Mouse (Mus musculus): ENCODE measurements around the gene Pon1. TPM values are rescaled to one million over a fixed set of nuclear protein-coding genes. Genes with fewer than 3 reads are reported as not detected.

Gene Pon1
- polyA plus RNA-seq, 1 experiment from 2014 or later: not detected

DNA sequence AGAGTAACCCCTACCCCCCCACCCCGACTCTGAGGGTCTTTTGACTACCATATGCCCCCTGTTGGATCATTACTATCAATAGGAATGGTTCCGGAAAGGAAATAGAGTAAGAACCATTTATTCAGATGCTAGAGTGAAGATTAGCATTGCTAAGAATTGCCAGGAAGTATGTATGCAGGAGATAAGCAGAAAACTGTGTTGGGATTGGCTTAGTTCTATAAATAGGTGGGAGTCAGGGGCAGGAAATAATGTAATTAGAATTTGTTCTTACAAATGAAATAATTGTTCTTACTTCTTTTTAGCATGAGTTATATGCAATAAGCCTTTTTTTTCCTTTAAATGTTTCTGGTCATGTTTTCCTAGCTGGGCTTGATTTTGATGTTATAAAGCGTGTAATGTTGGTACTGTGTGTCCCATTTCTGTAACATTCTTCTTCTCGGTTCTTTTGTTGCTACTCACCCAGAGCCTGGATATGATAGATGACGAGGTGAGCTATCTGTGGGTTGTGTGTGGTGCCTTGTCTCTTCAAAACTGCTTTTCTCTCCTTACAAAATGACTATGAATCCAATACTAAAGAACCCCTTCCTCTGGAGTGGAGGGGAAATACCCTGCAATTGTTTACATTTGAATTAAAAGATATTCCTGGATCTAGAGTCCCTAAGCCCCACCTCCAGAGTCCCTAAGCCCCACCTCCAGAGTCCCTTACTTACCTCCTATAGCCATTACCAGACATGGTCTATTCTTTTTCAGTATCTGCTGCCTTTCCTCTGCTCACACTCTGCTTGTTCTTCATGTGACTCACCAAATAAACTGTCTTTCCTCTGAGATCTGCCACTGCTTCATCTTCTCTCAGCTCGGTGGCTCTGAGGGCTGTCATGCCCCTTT is 37.0 kb downstream of the Pon1 start:
- Histone ChIP-seq H3K9me3 (no peaks in the 10 kb centered on the region), H3K4me1 (peaks cover 31% of the 10 kb centered on the region), H3K4me2 (no peak overlapping the region), H3K27me3 (replicated peaks) (no peaks in the 10 kb centered on the region), H3K27ac (replicated peaks) (peak overlapping the region; percentile 70), H3K4me3 (no peak overlapping the region), H3K9ac (no peak overlapping the region), H3K36me3 (peaks cover 47% of the 10 kb centered on the region)
- ATAC-seq (ENCODE audit: extremely low read depth, insufficient number of reproducible peaks, low FRiP score, low TSS enrichment): no peak; the same call in 1 of the 2 replicates
- 45% methylated on average over 6 of the region's 6 CpGs for WGBS

DNA sequence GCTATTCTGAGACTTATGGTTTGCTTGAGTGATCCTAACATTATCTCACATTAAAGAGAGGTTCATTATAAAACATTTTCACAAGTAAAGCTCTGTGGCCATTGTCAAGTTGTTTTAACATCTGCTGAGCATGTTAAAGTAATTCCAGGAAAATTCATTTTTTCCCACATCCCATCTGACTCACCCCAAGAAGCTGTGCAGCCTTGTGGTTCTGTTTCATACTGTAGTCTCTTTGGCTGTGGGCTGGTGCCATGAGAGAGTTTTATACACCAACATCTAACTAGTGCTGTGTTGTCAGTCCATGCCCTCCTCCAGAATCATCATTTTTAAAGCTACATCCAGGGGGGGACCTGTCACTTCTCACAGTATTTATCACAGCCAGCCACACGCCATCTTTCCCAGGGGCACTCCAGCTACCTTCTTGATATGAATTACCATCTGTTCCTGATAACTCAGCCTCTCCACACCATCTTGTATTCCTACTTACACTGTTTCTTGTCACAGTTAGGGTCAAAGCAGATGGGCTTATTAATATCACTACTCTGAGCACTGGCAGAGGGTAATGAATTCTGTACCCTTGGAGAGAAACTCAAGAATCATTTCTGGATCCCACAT is 38.3 kb downstream of the Pon1 start:
- 67% methylated on average over 1 of the region's 1 CpGs for WGBS
- H3K4me3 ChIP-seq: no peak overlapping the region
- H3K36me3 ChIP-seq: peaks cover 43% of the 10 kb centered on the region
- H3K27me3 ChIP-seq (replicated peaks): no peaks in the 10 kb centered on the region
- H3K9ac ChIP-seq: no peak overlapping the region
- no peak for ATAC-seq (ENCODE audit: extremely low read depth, insufficient number of reproducible peaks, low FRiP score, low TSS enrichment)
- peaks cover 44% of the 10 kb centered on the region for H3K4me1 ChIP-seq
- H3K27ac ChIP-seq (replicated peaks): 0 out of 2 replicates have a peak overlapping the region, but pooled peaks have one; percentile 51
- H3K4me2 ChIP-seq: no peak overlapping the region
- H3K9me3 ChIP-seq: no peaks in the 10 kb centered on the region

DNA sequence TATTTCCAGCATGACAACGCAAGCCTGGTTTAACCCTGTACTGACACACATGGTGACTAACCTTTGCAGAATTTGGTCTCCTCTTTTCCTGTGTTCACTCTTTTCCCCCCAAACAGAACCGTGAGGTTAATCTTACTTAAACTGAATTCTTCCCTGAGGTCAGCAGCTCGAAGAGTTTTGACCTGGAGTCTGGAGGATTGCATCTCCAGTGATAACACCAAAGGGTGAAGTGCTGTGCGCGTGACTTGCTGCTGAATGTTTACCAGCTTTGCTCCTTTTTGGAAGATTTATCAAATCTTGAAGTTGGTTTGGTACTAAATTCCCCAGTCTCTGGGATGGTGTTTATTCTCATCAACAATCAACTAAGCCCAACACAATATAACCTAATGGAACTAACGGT is 39.0 kb downstream of the Pon1 start:
- Histone ChIP-seq H3K4me3 (no peak overlapping the region), H3K9me3 (no peaks in the 10 kb centered on the region), H3K27me3 (replicated peaks) (no peaks in the 10 kb centered on the region), H3K36me3 (peaks cover 37% of the 10 kb centered on the region), H3K4me1 (peaks cover 47% of the 10 kb centered on the region), H3K9ac (no peak overlapping the region), H3K4me2 (no peak overlapping the region), H3K27ac (replicated peaks) (no peak overlapping the region)
- ATAC-seq (ENCODE audit: extremely low read depth, insufficient number of reproducible peaks, low FRiP score, low TSS enrichment): no peak
- WGBS: 72% methylated on average over 6 of the region's 6 CpGs

DNA sequence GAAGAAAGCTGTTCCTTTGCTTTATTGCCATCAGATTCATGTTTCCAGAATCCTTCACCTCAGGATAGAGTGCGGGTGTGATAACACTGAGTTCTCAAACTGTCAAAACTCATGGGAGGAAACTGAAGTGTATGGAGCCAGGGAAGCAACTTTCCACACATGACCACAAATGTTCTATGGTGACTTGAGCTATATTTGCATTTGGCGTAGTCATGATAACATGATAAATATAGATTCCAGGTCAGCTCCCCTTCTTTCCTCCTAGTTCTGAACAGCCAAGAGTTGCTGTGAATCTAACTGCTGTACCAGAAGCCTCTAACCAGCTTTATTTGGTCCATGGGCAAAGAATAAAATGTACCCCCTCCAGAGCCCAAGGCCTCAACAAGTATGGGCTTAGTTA is 41.6 kb downstream of the Pon1 start:
- 41% methylated on average over 2 of the region's 2 CpGs for WGBS
- H3K27me3 ChIP-seq (replicated peaks): no peaks in the 10 kb centered on the region
- no peaks in the 10 kb centered on the region for H3K9me3 ChIP-seq
- no peak overlapping the region for H3K9ac ChIP-seq
- peaks cover 47% of the 10 kb centered on the region for H3K4me1 ChIP-seq
- H3K4me2 ChIP-seq: no peak overlapping the region
- ATAC-seq (ENCODE audit: extremely low read depth, insufficient number of reproducible peaks, low FRiP score, low TSS enrichment): no peak
- H3K27ac ChIP-seq (replicated peaks): peak overlapping the region; percentile 54
- H3K4me3 ChIP-seq: no peak overlapping the region
- H3K36me3 ChIP-seq: peaks cover 21% of the 10 kb centered on the region

DNA sequence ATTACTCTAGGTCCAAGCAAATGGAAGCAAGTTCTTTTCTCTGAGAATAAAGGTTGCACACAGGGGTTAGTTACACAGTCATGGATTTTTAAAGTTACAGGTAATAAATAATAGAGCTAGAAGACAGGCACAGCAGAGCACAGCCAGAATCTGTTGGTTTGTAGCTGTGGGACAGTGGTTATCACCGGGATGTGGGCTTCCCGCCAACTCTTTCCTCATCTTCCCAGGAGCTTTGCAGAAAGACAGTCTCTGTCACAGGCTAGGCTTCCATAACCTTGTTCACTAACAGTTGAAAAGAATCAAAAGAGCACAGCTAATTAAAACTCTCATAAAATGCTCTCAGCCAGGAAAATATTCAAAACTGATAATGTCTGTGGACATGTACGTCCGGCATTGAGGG is 42.6 kb downstream of the Pon1 start:
- Histone ChIP-seq H3K9ac (no peak overlapping the region), H3K9me3 (no peaks in the 10 kb centered on the region), H3K4me3 (no peak overlapping the region), H3K36me3 (peaks cover 21% of the 10 kb centered on the region), H3K27me3 (replicated peaks) (no peaks in the 10 kb centered on the region), H3K4me1 (peaks cover 36% of the 10 kb centered on the region), H3K4me2 (no peak overlapping the region), H3K27ac (replicated peaks) (peak overlapping the region; percentile 54)
- ATAC-seq (ENCODE audit: extremely low read depth, insufficient number of reproducible peaks, low FRiP score, low TSS enrichment): no peak
- WGBS: 46% methylated on average over 4 of the region's 4 CpGs

DNA sequence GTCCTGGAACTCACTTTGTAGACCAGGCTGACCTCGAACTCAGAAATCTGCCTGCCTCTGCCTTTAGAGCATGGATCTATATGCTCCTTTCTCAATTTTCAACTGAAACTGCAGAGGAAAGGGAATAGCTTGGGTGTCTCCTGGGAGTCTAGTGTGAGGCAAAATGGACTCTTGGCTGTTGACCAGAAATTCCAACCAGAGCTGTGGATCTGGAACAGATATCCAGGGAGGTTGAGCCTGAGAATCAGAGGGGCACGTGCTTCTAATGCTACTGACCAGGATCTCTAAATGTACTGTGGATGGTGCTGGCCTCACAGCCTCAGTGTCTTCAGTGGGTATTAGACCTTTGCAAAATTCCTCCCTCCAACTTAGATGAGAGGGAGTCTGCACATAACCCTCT is 43.8 kb downstream of the Pon1 start:
- H3K9me3 ChIP-seq: no peaks in the 10 kb centered on the region
- H3K4me2 ChIP-seq: no peak overlapping the region
- H3K27ac ChIP-seq (replicated peaks): no peak overlapping the region
- peaks cover 28% of the 10 kb centered on the region for H3K4me1 ChIP-seq
- H3K36me3 ChIP-seq: peaks cover 12% of the 10 kb centered on the region
- H3K4me3 ChIP-seq: no peak overlapping the region
- ATAC-seq (ENCODE audit: extremely low read depth, insufficient number of reproducible peaks, low FRiP score, low TSS enrichment): no peak
- no peak overlapping the region for H3K9ac ChIP-seq
- no peaks in the 10 kb centered on the region for H3K27me3 ChIP-seq (replicated peaks)
- WGBS: 54% methylated on average over 2 of the region's 2 CpGs

DNA sequence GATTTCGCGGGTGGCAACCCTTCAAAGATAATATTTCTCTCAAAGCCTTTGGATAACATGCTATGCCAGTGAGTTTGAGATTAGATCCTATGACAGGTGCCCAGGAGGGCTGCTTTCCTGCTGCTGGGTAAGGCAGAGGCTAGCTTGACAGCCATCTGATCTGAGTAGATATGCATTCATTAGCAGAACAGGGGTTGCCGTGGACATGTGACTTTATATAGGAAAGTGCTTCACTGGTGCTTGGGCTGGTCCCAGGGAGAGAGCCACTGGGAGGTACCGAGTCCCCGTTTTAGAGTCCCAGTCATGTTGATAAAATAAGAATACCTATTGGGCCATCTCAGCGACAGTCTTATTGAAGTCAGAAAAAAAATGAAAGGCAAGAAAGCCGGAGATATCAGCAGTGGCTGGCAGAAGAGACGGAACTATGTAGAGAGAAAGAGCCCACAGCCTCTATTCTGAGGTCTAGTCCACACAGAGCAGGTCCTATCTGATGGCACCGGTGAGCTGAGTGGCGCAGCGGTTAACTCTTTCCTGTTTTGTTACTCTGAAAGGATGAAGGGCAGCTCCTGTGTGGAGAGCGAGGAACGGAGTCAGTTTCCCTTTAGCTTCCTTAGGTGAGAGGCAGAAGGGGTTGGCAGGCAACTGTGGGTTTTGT is 46.1 kb downstream of the Pon1 start:
- Histone ChIP-seq H3K4me2 (no peak overlapping the region), H3K9me3 (no peaks in the 10 kb centered on the region), H3K4me1 (peaks cover 26% of the 10 kb centered on the region), H3K9ac (no peak overlapping the region), H3K27me3 (replicated peaks) (no peaks in the 10 kb centered on the region), H3K36me3 (no peaks in the 10 kb centered on the region), H3K27ac (replicated peaks) (no peak overlapping the region), H3K4me3 (no peak overlapping the region)
- 49% methylated on average over 13 of the region's 13 CpGs for WGBS
- no peak for ATAC-seq (ENCODE audit: extremely low read depth, insufficient number of reproducible peaks, low FRiP score, low TSS enrichment)

DNA sequence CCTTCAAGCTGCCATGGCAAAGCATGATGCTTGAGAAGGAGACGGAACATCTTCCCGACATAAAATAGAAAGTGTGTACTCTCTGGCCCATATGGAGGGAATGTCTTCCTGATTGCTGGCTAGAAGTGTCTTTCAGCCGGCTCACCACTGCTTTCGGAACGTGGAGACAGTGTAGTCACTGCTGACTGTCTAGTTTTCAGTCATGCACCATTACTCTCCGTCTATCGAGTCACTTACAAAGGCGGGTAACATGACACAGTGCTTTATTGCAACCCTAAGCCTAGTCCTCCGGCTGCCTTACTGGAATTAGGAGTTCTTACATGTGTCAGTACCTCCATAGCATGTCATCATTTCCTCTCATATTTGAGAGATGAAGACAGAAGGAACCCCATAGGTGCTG is 54.1 kb downstream of the Pon1 start:
- no peak overlapping the region for H3K4me3 ChIP-seq
- no peaks in the 10 kb centered on the region for H3K4me1 ChIP-seq
- 85% methylated on average over 9 of the region's 9 CpGs for WGBS
- H3K4me2 ChIP-seq: no peak overlapping the region
- H3K9me3 ChIP-seq: no peaks in the 10 kb centered on the region
- H3K27ac ChIP-seq (replicated peaks): no peak overlapping the region
- ATAC-seq (ENCODE audit: extremely low read depth, insufficient number of reproducible peaks, low FRiP score, low TSS enrichment): no peak
- no peaks in the 10 kb centered on the region for H3K27me3 ChIP-seq (replicated peaks)
- H3K36me3 ChIP-seq: peaks cover 11% of the 10 kb centered on the region; the same call in 1 of the 2 replicates
- H3K9ac ChIP-seq: no peak overlapping the region

DNA sequence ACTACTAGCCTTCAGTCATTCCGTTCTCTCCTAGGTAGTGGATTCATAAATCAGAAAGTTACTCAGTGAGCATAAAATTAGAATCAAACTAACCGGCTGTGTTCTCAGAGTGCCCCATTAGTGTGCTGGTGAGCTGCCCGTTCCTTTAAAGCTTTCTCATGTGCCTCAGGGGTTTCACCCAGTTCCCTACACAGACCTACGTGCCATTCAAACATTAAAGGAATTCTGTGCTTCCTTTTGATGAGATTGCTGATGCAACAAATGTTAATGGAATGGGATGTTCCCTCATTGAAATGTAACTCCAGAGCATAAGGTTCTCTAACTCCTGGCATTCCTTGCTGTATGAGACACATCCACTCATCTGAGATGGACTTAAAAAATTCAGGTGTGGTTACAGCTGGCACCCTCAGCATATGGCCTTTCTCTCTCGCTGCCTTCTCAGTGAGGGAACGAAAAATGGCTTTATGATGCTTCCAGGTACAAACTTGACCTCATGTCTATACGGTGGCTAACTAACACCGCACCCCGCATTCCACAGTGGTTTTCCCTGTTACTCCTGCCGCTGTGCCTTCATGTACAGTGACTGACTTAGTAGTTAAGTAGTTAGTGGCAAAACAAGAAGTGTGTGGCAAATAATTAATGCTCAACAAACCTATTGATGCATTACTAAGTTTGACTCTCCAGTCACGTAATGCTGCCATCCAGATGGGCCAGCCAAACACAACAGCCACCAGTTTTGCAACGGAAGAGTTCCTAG is 54.7 kb downstream of the Pon1 start:
- Histone ChIP-seq H3K27me3 (replicated peaks) (no peaks in the 10 kb centered on the region), H3K9ac (no peak overlapping the region), H3K9me3 (no peaks in the 10 kb centered on the region), H3K27ac (replicated peaks) (no peak overlapping the region), H3K4me2 (no peak overlapping the region), H3K4me1 (no peaks in the 10 kb centered on the region), H3K36me3 (peaks cover 14% of the 10 kb centered on the region; the same call in 1 of the 2 replicates), H3K4me3 (no peak overlapping the region)
- 88% methylated on average over 12 of the region's 12 CpGs for WGBS
- no peak for ATAC-seq (ENCODE audit: extremely low read depth, insufficient number of reproducible peaks, low FRiP score, low TSS enrichment)

DNA sequence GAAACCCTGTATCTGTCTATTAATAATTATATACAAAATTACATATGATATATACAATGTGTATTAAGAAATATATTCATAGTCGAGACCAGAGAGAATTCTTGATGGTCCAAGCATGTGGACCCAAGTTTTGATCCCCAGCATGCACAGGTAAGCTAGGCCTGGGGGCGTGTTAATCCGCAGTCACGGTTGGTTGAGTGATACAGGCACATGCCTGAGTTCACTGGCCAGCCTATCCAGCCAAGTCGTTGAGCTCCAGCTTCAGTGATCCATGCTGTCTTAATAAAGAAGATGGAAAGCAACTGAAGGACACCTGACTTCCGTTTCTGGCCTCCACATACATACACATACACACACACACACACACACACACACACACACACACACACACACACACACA is 57.7 kb downstream of the Pon1 start:
- 80% methylated on average over 6 of the region's 6 CpGs for WGBS
- Histone ChIP-seq H3K27ac (replicated peaks) (no peak overlapping the region), H3K4me3 (no peak overlapping the region), H3K4me2 (no peak overlapping the region), H3K27me3 (replicated peaks) (no peaks in the 10 kb centered on the region), H3K9me3 (no peaks in the 10 kb centered on the region), H3K9ac (no peak overlapping the region), H3K36me3 (peaks cover 14% of the 10 kb centered on the region; the same call in 1 of the 2 replicates), H3K4me1 (no peaks in the 10 kb centered on the region)
- ATAC-seq (ENCODE audit: extremely low read depth, insufficient number of reproducible peaks, low FRiP score, low TSS enrichment): no peak

DNA sequence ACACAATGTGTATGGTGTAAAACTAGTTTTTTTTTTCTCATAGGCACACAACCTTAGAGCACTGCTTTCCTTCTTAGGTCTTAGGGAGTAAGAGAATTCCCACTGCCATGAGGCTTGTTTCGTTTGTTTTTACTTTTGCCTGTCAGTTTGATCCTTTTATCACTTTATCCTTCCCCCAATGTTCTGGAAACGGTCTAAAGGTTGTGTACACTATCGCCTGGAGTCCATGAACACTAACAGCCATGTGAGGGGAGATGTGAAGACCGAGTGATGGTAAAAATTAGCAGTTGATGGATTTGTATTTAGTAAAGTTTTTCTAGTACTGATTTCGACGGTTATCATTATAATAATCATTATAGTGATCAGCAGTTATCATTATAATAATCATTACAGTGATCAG is 58.8 kb downstream of the Pon1 start:
- no peak for ATAC-seq (ENCODE audit: extremely low read depth, insufficient number of reproducible peaks, low FRiP score, low TSS enrichment)
- WGBS: 65% methylated on average over 6 of the region's 6 CpGs
- Histone ChIP-seq H3K9ac (no peak overlapping the region), H3K4me1 (no peaks in the 10 kb centered on the region), H3K4me2 (no peak overlapping the region), H3K27me3 (replicated peaks) (no peaks in the 10 kb centered on the region), H3K36me3 (peaks cover 14% of the 10 kb centered on the region; the same call in 1 of the 2 replicates), H3K4me3 (no peak overlapping the region), H3K9me3 (no peaks in the 10 kb centered on the region), H3K27ac (replicated peaks) (no peak overlapping the region)
